Mouse (Mus musculus) midbrain, postnatal 0 days (tissue): ENCODE data around the gene Fkbp8. TPM values are rescaled to one million over a fixed set of nuclear protein-coding genes. Genes with fewer than 3 reads are reported as not detected.

Experiments used
- ATAC-seq: fragments of 200-750 bp; cut with Nextera tagmentation; 2 replicates; pipeline ENCODE4 v1.8.0; 2017; ENCODE audit warnings: moderate number of reproducible peaks, mild to moderate bottlenecking, moderate TSS enrichment, moderate library complexity; ENCODE audit not compliant: low FRiP score
- DNase-seq: peaks from one replicate; pipeline ENCODE4 v3.0.0-alpha.2; 2015; ENCODE audit warnings: low spot score
- H3K27ac ChIP-seq: fragments of 300-500 bp; sonication (generic); 2 replicates; pipeline ENCODE4 v1.5.1; 2014; ENCODE audit warnings: low read depth, mild to moderate bottlenecking, low read length, mixed read lengths
- H3K27me3 ChIP-seq: fragments of 300-500 bp; sonication (generic); 2 replicates; pipeline ENCODE4 v1.6.1; 2014; ENCODE audit warnings: low read length, control low read depth, mixed read lengths; ENCODE audit not compliant: insufficient read depth
- H3K36me3 ChIP-seq: fragments of 300-500 bp; sonication (generic); 2 replicates; pipeline ENCODE4 v1.6.1; 2014; ENCODE audit warnings: low read length, control low read depth, mixed read lengths; ENCODE audit not compliant: insufficient read depth
- H3K4me1 ChIP-seq: fragments of 300-500 bp; sonication (generic); 2 replicates; pipeline ENCODE4 v1.6.1; 2014; ENCODE audit warnings: mild to moderate bottlenecking, control low read depth, antibody characterized with exemption, low read length, mixed read lengths; ENCODE audit not compliant: insufficient read depth
- H3K4me2 ChIP-seq: fragments of 300-500 bp; sonication (generic); 2 replicates; pipeline ENCODE4 v1.6.1; 2014; ENCODE audit warnings: low read depth, mild to moderate bottlenecking, low read length, mixed read lengths; ENCODE audit not compliant: poor library complexity, severe bottlenecking
- H3K4me3 ChIP-seq: fragments of 300-500 bp; sonication (generic); 2 replicates; pipeline ENCODE4 v1.5.1; 2014; ENCODE audit warnings: low read depth, mild to moderate bottlenecking, low read length, moderate library complexity
- H3K9ac ChIP-seq: fragments of 300-500 bp; sonication (generic); replicated peaks from 2 replicates; pipeline ENCODE4 v1.6.1; 2014; ENCODE audit warnings: mild to moderate bottlenecking, low read length, moderate library complexity, mixed read lengths; ENCODE audit not compliant: poor library complexity, severe bottlenecking
- H3K9me3 ChIP-seq: fragments of 300-500 bp; sonication (generic); 2 replicates; pipeline ENCODE4 v1.6.1; 2016; ENCODE audit warnings: low read length, control low read depth
- CTCF ChIP-seq: IDR thresholded peaks from 2 replicates; pipeline ENCODE4 v1.5.1; 2016; ENCODE audit warnings: antibody characterized with exemption, mild to moderate bottlenecking
- WGBS: fragments of 180-500 bp; shearing (Covaris S2); extraction: QIAGEN DNeasy Blood & Tissue Kit; methylation state at CpG from one replicate; pipeline ENCODE4 v1.1.7; 2014; 5-methylcytosine and 5-hydroxymethylcytosine counted together
- polyA plus RNA-seq: library from polyadenylated mRNA; unstranded; fragments of >200 nt; fragmentation: Nextera tagmentation; extraction: Ambion mirVana; gene quantifications from 2 replicates; pipeline ENCODE4 v1.2.1, GENCODE M21; 2015
- total RNA-seq: library from RNA; depleted of rRNA; stranded (reverse); fragments of >200 nt; gene quantifications from 2 replicates; pipeline ENCODE4 v1.2.3, GENCODE M21; 2014

The Fkbp8 gene
- total and polyA plus RNA-seq, 2 experiments from 2014 or later = 351 to 490 TPM

DNA sequence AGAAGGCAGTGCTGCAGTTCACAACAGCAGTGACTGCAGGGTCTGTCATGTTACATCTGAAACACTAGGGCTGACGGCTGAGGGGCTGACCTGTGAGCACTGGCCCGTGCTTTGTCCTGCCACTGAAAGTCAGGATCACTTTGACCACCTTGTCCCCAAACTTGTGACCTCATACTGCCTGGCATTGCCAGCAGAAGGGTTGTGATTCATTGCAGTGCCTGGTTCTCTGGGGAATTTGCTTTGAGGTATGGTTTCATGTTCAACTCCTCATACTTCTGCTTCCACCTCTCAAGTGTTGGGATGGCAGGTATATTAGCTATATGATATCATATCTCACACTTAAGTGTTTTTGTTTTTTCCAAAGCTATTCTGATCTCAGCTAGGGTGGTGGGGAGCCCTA lies 8.2 kb downstream of the Fkbp8 start:
- no peak overlapping the region for H3K27ac ChIP-seq
- no peak overlapping the region for H3K4me3 ChIP-seq
- DNase-seq (no peak), ATAC-seq (no peak)
- H3K36me3 ChIP-seq = peaks cover 45% of the 10 kb centered on the region
- no peak for TF ChIP-seq CTCF
- H3K4me2 ChIP-seq = no peak overlapping the region
- no peaks in the 10 kb centered on the region for H3K27me3 ChIP-seq
- peaks cover 10% of the 10 kb centered on the region for H3K4me1 ChIP-seq
- H3K9ac ChIP-seq = no peak overlapping the region
- H3K9me3 ChIP-seq = no peaks in the 10 kb centered on the region
- WGBS = 85% methylated on average over 2 of the region's 2 CpGs

- Histone ChIP-seq H3K9me3 (no peaks in the 10 kb centered on the region), H3K9ac (peak overlapping the region; percentile 62), H3K27ac (peak overlapping the region; percentile 90), H3K4me3 (peak overlapping the region; percentile 82), H3K27me3 (no peaks in the 10 kb centered on the region), H3K4me2 (peak overlapping the region; percentile 95), H3K36me3 (peaks cover 25% of the 10 kb centered on the region), H3K4me1 (peaks cover 16% of the 10 kb centered on the region)
- TF ChIP-seq CTCF = no peak
- WGBS = 15% methylated on average over 24 of the region's 24 CpGs
- no peak for ATAC-seq
- peak; percentile 48 for DNase-seq
These were observed 10.6 kb downstream of the Fkbp8 start for GRCm38 (mm10) chr8:70538024-70538579.

DNA sequence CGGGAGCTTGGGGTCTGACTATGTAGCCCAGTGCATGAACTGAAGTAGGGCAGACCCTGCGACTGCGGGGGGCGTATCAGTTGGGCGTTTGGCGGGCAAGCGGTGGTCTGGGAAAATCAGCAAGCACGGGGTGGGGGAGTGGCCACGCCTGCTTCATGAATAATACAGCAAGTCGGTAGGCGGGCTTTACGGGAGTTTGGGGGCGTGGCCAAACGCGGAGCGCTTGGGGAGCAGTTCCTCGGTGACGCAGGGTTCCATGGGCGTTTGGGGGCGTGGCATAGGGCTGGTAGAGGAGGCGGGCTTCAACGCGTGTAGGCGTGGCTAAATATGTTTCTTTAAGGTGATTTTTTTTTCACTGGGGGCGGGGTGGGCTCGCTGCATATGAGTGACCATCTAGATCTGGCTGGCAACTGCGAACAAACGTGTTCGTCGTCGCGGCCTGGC lies 11.1 kb downstream of the Fkbp8 start:
- H3K4me3 ChIP-seq = peak overlapping the region; percentile 82
- TF ChIP-seq CTCF = no peak
- H3K27ac ChIP-seq = peak overlapping the region; percentile 90
- H3K27me3 ChIP-seq = no peaks in the 10 kb centered on the region
- ATAC-seq (peak; percentile 87), DNase-seq (peak; percentile 99)
- no peaks in the 10 kb centered on the region for H3K9me3 ChIP-seq
- H3K4me2 ChIP-seq = peak overlapping the region; percentile 95
- under 1% methylated on average over 32 of the region's 32 CpGs for WGBS
- peaks cover 25% of the 10 kb centered on the region for H3K36me3 ChIP-seq
- H3K9ac ChIP-seq = peak overlapping the region; percentile 62
- H3K4me1 ChIP-seq = peaks cover 16% of the 10 kb centered on the region

- peak within 1 kb of the TSS; percentile 95 for H3K4me2 ChIP-seq
- TF ChIP-seq CTCF = no peak
- peak within 1 kb of the TSS; percentile 90 for H3K27ac ChIP-seq
- ATAC-seq (peak; percentile 93), DNase-seq (peak; percentile 99)
- H3K4me3 ChIP-seq = peak within 1 kb of the TSS; percentile 82
- H3K9ac ChIP-seq = peak within 1 kb of the TSS; percentile 82
- peaks cover 20% of the 10 kb centered on the region for H3K36me3 ChIP-seq
- H3K4me1 ChIP-seq = peaks cover 16% of the 10 kb centered on the region
- H3K27me3 ChIP-seq = no peaks in the 10 kb centered on the region
- 2% methylated on average over 56 of the region's 58 CpGs for WGBS
- H3K9me3 ChIP-seq = no peaks in the 10 kb centered on the region
These were observed 11.7 kb downstream of the Fkbp8 start, which contains the start of gene Ell for GRCm38 (mm10) chr8:70539077-70539813. TSS of gene Ell (plus strand) at chr8:70539457.

DNA sequence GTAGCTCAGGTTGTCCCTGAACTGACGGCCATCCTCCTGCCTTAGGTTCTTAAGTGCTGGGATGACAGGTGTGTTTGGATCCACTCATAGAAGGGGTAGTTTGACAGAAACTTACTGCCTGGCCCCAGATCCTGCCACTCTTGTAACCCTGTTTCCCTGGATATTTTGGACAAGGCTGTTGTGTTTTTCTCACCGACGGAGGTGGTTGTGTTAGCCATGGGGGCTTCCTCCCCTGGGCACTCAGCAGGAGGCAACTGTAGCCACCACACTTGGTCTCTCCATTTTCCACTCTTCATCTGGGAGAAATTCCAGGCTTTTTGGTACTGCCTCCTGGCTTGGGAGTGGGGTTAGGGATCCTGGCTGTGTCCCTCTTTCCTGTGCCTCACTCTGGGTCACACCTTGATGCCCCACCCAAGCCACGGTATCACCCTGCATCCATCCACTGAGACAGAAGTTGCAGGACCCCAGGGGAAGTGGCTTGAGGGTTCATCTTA lies 12.5 kb downstream of the Fkbp8 start:
- peak overlapping the region; percentile 90; the same call in 1 of the 2 replicates for H3K27ac ChIP-seq
- no peaks in the 10 kb centered on the region for H3K9me3 ChIP-seq
- H3K36me3 ChIP-seq = peaks cover 14% of the 10 kb centered on the region
- no peaks in the 10 kb centered on the region for H3K27me3 ChIP-seq
- DNase-seq (no peak), ATAC-seq (no peak)
- H3K4me3 ChIP-seq = peak overlapping the region; percentile 82
- WGBS = 16% methylated on average over 4 of the region's 4 CpGs
- H3K9ac ChIP-seq = peak overlapping the region; percentile 82
- H3K4me1 ChIP-seq = peaks cover 16% of the 10 kb centered on the region
- no peak for TF ChIP-seq CTCF
- peak overlapping the region; percentile 95 for H3K4me2 ChIP-seq

- H3K27ac ChIP-seq = no peak overlapping the region
- H3K4me3 ChIP-seq = peak overlapping the region; percentile 82
- H3K9me3 ChIP-seq = no peaks in the 10 kb centered on the region
- H3K4me1 ChIP-seq = peaks cover 16% of the 10 kb centered on the region
- DNase-seq = no peak
- ATAC-seq = no peak
- H3K4me2 ChIP-seq = peak overlapping the region; percentile 95
- no peak for TF ChIP-seq CTCF
- WGBS = 46% methylated on average over 7 of the region's 7 CpGs
- peak overlapping the region; percentile 82 for H3K9ac ChIP-seq
- H3K36me3 ChIP-seq = peaks cover 8% of the 10 kb centered on the region
- no peaks in the 10 kb centered on the region for H3K27me3 ChIP-seq
These were observed 13.1 kb downstream of the Fkbp8 start for GRCm38 (mm10) chr8:70540507-70541071.
